Mouse (Mus musculus) R1 (cell line): ENCODE measurements at regions not wholly inside any gene's neighbourhood (a gene's known extent, or its start where the extent isn't known, plus 50 kb on each side); places are given as distances from the start of the nearest gene placed in this dataset.

Experiments used
- DNase-seq: peaks from one replicate; pipeline ENCODE4 v3.0.0-alpha.2; 2018; ENCODE audit warnings: low read depth, low spot score

- DNase-seq: no peak
These were observed 277.2 kb upstream of the Tshz3 start for GRCm38 (mm10) chr7:36420741-36421140.

GRCm38 (mm10) chr7:36449181-36449915 lies 248.6 kb upstream of the Tshz3 start:
- no peak for DNase-seq

GRCm38 (mm10) chr7:36453816-36454215 lies 244.1 kb upstream of the Tshz3 start:
- DNase-seq: no peak

- DNase-seq: no peak
These were observed 241.8 kb upstream of the Tshz3 start for GRCm38 (mm10) chr7:36456080-36456479.

- DNase-seq: no peak
These were observed 235.5 kb upstream of the Tshz3 start for GRCm38 (mm10) chr7:36462422-36462833.

- DNase-seq: no peak
These were observed 228.5 kb upstream of the Tshz3 start for GRCm38 (mm10) chr7:36469386-36469785.

- peak; percentile 16 for DNase-seq
These were observed 224.4 kb upstream of the Tshz3 start for GRCm38 (mm10) chr7:36473532-36473931.

- no peak for DNase-seq
These were observed 221.5 kb upstream of the Tshz3 start for GRCm38 (mm10) chr7:36476434-36476833.

- DNase-seq: no peak
These were observed 220.9 kb upstream of the Tshz3 start for GRCm38 (mm10) chr7:36476851-36477644.

GRCm38 (mm10) chr7:36488155-36488554 lies 209.8 kb upstream of the Tshz3 start:
- DNase-seq: no peak

GRCm38 (mm10) chr7:36491173-36491581 lies 206.7 kb upstream of the Tshz3 start:
- DNase-seq: no peak

GRCm38 (mm10) chr7:36504010-36504875 lies 193.7 kb upstream of the Tshz3 start:
- no peak for DNase-seq

GRCm38 (mm10) chr7:36507895-36508431 lies 190.0 kb upstream of the Tshz3 start:
- DNase-seq: no peak

GRCm38 (mm10) chr7:36513680-36514079 lies 184.2 kb upstream of the Tshz3 start:
- no peak for DNase-seq

GRCm38 (mm10) chr7:36516094-36516663 lies 181.7 kb upstream of the Tshz3 start:
- DNase-seq: peak; percentile 6

GRCm38 (mm10) chr7:36519027-36519426 lies 178.9 kb upstream of the Tshz3 start:
- no peak for DNase-seq

GRCm38 (mm10) chr7:36522960-36523359 lies 175.0 kb upstream of the Tshz3 start:
- no peak for DNase-seq

- no peak for DNase-seq
These were observed 171.8 kb upstream of the Tshz3 start for GRCm38 (mm10) chr7:36526148-36526547.

- no peak for DNase-seq
These were observed 171.2 kb upstream of the Tshz3 start for GRCm38 (mm10) chr7:36526692-36527091.

- DNase-seq: no peak
These were observed 168.3 kb upstream of the Tshz3 start for GRCm38 (mm10) chr7:36529504-36530065.

- DNase-seq: peak; percentile 38
These were observed 166.4 kb upstream of the Tshz3 start for GRCm38 (mm10) chr7:36531559-36531958.
